Mouse (Mus musculus): ENCODE measurements around the gene Gm20388.
A peak's percentile ranks its signal among the peaks of the same experiment; 100 is the strongest.

Gene Gm20388

GRCm38 (mm10) chr8:120491166-120491793 is 580.6 kb downstream of the Gm20388 start:
- peak; percentile 64 for DNase-seq (ENCODE audit: low spot score)

- DNase-seq (ENCODE audit: low spot score): peak; percentile 71
These were observed 581.7 kb downstream of the Gm20388 start for GRCm38 (mm10) chr8:120492193-120492880.

- DNase-seq (ENCODE audit: low spot score): peak; percentile 70
These were observed 582.2 kb downstream of the Gm20388 start for GRCm38 (mm10) chr8:120492881-120493220.

- DNase-seq (ENCODE audit: low spot score): no peak
These were observed 583.1 kb downstream of the Gm20388 start for GRCm38 (mm10) chr8:120493508-120494464.

GRCm38 (mm10) chr8:120494903-120495302 is 584.3 kb downstream of the Gm20388 start:
- peak; percentile 91 for DNase-seq (ENCODE audit: low spot score)

GRCm38 (mm10) chr8:120495461-120495860 is 584.8 kb downstream of the Gm20388 start:
- no peak for DNase-seq (ENCODE audit: low spot score)

- no peak for DNase-seq (ENCODE audit: low spot score)
These were observed 585.8 kb downstream of the Gm20388 start for GRCm38 (mm10) chr8:120496478-120496877.

GRCm38 (mm10) chr8:120497503-120497946 is 586.9 kb downstream of the Gm20388 start:
- no peak for DNase-seq (ENCODE audit: low spot score)

- DNase-seq (ENCODE audit: low spot score): no peak
These were observed 587.7 kb downstream of the Gm20388 start for GRCm38 (mm10) chr8:120498349-120498831.

- DNase-seq (ENCODE audit: low spot score): peak; percentile 94
These were observed 588.4 kb downstream of the Gm20388 start for GRCm38 (mm10) chr8:120498926-120499605.

GRCm38 (mm10) chr8:120500701-120501261 is 590.1 kb downstream of the Gm20388 start:
- DNase-seq (ENCODE audit: low spot score): peak; percentile 75

GRCm38 (mm10) chr8:120501426-120501825 is 590.8 kb downstream of the Gm20388 start:
- no peak for DNase-seq (ENCODE audit: low spot score)

GRCm38 (mm10) chr8:120502428-120502827 is 591.8 kb downstream of the Gm20388 start:
- no peak for DNase-seq (ENCODE audit: low spot score)

- DNase-seq (ENCODE audit: low spot score): peak; percentile 92
These were observed 593.8 kb downstream of the Gm20388 start for GRCm38 (mm10) chr8:120504251-120505081.

GRCm38 (mm10) chr8:120505082-120505511 is 594.5 kb downstream of the Gm20388 start:
- peak; percentile 73 for DNase-seq (ENCODE audit: low spot score)

- DNase-seq (ENCODE audit: low spot score): no peak
These were observed 595.1 kb downstream of the Gm20388 start for GRCm38 (mm10) chr8:120505619-120506310.

GRCm38 (mm10) chr8:120506562-120506961 is 595.9 kb downstream of the Gm20388 start:
- DNase-seq (ENCODE audit: low spot score): no peak

- no peak for DNase-seq (ENCODE audit: low spot score)
These were observed 596.6 kb downstream of the Gm20388 start for GRCm38 (mm10) chr8:120507290-120507689.

- peak; percentile 72 for DNase-seq (ENCODE audit: low spot score)
These were observed 598.7 kb downstream of the Gm20388 start for GRCm38 (mm10) chr8:120509136-120510034.

All from MN1 (cell line).